Mouse (Mus musculus): Measurements from ENCODE around the gene Gm10277. TPM values are rescaled to one million over a fixed set of nuclear protein-coding genes. Genes with fewer than 3 reads are reported as not detected.

The Gm10277 gene
- 0.92 and 1.2 TPM in 2 replicates for polyA plus RNA-seq (2016; fragmentation: Nextera tagmentation; extraction: Ambion mirVana)

GRCm38 (mm10) chr11:77787707-77788106 is at the start of gene Gm10277:
TSS of gene Gm10277 (minus strand) at chr11:77787747.
- H3K27ac ChIP-seq: no peak within 1 kb of the TSS

DNA sequence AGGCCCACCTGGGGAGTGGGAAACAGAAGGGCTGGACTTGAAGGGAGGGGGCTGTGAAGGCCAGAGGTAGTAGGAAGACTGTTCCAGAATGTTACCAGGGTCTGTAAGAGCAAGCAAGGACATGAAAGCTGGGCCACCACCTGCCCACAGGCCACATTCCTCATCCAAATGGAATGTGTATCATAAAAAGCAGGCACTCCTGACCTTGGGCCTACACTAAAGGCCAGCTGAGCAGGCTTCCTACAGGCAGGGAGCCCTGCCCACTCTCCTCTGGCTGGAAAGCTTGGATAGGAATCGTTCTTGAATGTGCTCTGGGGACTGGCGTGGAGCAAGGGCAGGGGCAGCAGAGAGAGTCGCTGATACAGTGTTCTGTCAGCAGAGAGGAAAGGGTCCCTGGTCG is 49.2 kb upstream of the Gm10277 start:
- Histone ChIP-seq H3K9me3 (no peaks in the 10 kb centered on the region), H3K36me3 (replicated peaks) (peaks cover 52% of the 10 kb centered on the region), H3K27ac (peak overlapping the region; percentile 45), H3K4me1 (peaks cover 24% of the 10 kb centered on the region), H3K4me3 (no peak overlapping the region), H3K27me3 (ENCODE audit: poor library complexity, severe bottlenecking) (peaks cover 29% of the 10 kb centered on the region; the same call in 1 of the 2 replicates)
- no peak for DNase-seq (ENCODE audit: extremely low spot score, low spot score)
- WGBS: 71% methylated on average over 4 of the region's 4 CpGs

More at GRCm38 (mm10) chr11:77787707-77788106, at the start of gene Gm10277:
- no peaks in the 10 kb centered on the region for H3K9me3 ChIP-seq
- DNase-seq (ENCODE audit: extremely low spot score, low spot score): no peak
- H3K27me3 ChIP-seq (ENCODE audit: poor library complexity, severe bottlenecking): no peaks in the 10 kb centered on the region
- no peaks in the 10 kb centered on the region; the same call in 1 of the 2 replicates for H3K36me3 ChIP-seq (replicated peaks)
- H3K4me3 ChIP-seq: no peak within 1 kb of the TSS
- peaks cover 64% of the 10 kb centered on the region for H3K4me1 ChIP-seq
- 86% methylated on average over 5 of the region's 5 CpGs for WGBS

DNA sequence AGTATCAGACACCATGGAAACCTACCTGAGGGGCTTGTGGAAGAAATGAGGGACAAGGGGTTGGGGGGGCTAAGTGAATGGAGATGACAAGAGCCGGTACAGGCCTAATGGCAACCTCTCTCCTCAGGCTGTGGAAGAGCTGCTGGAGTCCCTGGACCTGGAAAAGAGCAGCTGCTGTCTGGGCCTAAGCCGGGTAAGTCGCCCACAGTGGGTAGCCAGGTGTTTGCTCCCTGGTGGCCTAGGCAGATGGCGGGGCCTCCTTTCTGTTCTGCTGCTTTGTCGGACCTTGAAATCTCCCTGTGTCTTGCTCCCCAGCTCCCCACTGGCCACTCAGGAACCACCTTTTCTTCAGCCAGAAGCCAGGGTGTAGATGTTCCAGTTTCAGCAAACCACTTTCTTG is 48.7 kb upstream of the Gm10277 start:
- H3K4me1 ChIP-seq: peaks cover 24% of the 10 kb centered on the region
- 69% methylated on average over 5 of the region's 5 CpGs for WGBS
- no peak overlapping the region for H3K4me3 ChIP-seq
- H3K27me3 ChIP-seq (ENCODE audit: poor library complexity, severe bottlenecking): peaks cover 25% of the 10 kb centered on the region; the same call in 1 of the 2 replicates
- no peaks in the 10 kb centered on the region for H3K9me3 ChIP-seq
- H3K27ac ChIP-seq: peak overlapping the region; percentile 45; the same call in 1 of the 2 replicates
- H3K36me3 ChIP-seq (replicated peaks): peaks cover 47% of the 10 kb centered on the region
- no peak for DNase-seq (ENCODE audit: extremely low spot score, low spot score)

GRCm38 (mm10) chr11:77835109-77835508 is 47.6 kb upstream of the Gm10277 start:
- H3K36me3 ChIP-seq (replicated peaks): peaks cover 40% of the 10 kb centered on the region
- no peak overlapping the region for H3K27ac ChIP-seq
- WGBS: 80% methylated on average over 3 of the region's 3 CpGs

DNA sequence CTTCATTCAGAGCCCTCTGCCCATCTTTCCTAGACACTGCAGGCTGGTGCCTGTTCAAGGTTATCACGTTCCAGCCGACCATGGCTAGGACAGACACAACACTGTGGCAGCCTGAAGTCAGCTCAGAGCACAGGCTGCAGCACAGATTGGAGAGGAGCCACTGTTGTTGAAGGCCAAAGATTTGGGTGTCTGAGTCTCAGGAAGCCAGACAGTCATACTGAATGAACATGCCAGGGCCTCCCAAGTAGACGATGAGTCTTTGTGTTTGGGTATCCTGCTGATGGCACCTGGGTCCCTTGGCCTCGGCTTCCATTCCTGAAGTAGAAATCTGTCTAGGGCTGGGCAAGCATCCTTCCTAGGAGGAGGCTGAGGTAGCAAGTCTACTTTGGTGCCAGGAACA is 45.0 kb upstream of the Gm10277 start:
- H3K4me3 ChIP-seq: no peak overlapping the region
- peaks cover 49% of the 10 kb centered on the region for H3K36me3 ChIP-seq (replicated peaks)
- DNase-seq (ENCODE audit: extremely low spot score, low spot score): no peak
- H3K27ac ChIP-seq: no peak overlapping the region
- 87% methylated on average over 4 of the region's 4 CpGs for WGBS
- no peaks in the 10 kb centered on the region for H3K9me3 ChIP-seq
- H3K4me1 ChIP-seq: peaks cover 33% of the 10 kb centered on the region
- peaks cover 46% of the 10 kb centered on the region for H3K27me3 ChIP-seq (ENCODE audit: poor library complexity, severe bottlenecking)

More at GRCm38 (mm10) chr11:77835109-77835508, 47.6 kb upstream of the Gm10277 start:
- H3K9me3 ChIP-seq: no peaks in the 10 kb centered on the region
- DNase-seq (ENCODE audit: extremely low spot score, low spot score): no peak
- no peak overlapping the region for H3K4me3 ChIP-seq
- H3K4me1 ChIP-seq: peaks cover 33% of the 10 kb centered on the region
- peaks cover 27% of the 10 kb centered on the region; the same call in 1 of the 2 replicates for H3K27me3 ChIP-seq (ENCODE audit: poor library complexity, severe bottlenecking)

GRCm38 (mm10) chr11:77830875-77831274 is 43.3 kb upstream of the Gm10277 start:
- peaks cover 54% of the 10 kb centered on the region for H3K27me3 ChIP-seq (ENCODE audit: poor library complexity, severe bottlenecking)
- peaks cover 37% of the 10 kb centered on the region for H3K4me1 ChIP-seq
- no peaks in the 10 kb centered on the region for H3K9me3 ChIP-seq
- DNase-seq (ENCODE audit: extremely low spot score, low spot score): no peak
- WGBS: 59% methylated on average over 7 of the region's 7 CpGs
- peaks cover 40% of the 10 kb centered on the region for H3K36me3 ChIP-seq (replicated peaks)
- no peak overlapping the region for H3K4me3 ChIP-seq
- H3K27ac ChIP-seq: peak overlapping the region; percentile 54

DNA sequence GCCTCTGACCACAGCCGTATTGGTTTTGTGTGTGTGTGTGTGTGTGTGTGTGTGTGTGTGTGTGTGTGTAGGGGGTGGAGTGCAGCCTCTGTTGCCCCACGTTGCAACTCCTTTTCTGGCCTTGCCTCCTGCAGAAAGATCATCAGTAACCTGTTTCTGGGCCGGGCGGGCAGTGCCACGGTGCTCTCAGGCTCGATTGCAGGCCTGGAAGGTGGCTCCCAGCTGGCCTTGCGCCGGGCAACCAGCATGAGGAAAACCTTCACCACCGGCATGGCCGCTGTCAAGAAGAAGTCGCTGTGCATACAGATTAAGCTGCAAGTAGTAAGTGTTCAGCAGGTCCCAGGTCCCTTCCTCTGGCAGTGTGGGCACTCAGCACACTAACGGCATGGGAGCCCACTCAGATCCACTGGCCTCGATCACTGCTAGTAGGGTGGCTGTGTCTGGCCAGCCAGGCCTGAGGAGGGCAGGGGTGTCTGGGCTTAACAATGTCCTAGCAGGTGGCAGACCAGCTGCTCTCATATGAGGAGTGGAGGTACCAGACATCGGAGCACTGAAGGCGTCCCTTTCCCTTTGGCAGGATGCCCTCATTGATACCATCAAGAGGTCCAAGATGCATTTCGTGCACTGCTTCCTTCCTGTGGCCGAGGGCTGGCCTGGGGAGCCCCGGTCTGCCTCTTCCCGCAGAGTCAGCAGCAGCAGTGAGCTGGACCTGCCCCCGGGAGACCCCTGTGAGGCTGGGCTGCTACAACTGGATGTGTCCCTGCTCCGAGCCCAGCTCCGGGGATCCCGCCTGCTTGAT is 41.7 kb upstream of the Gm10277 start:
- no peak for DNase-seq (ENCODE audit: extremely low spot score, low spot score)
- peaks cover 29% of the 10 kb centered on the region for H3K36me3 ChIP-seq (replicated peaks)
- H3K4me3 ChIP-seq: no peak overlapping the region
- H3K9me3 ChIP-seq: no peaks in the 10 kb centered on the region
- H3K4me1 ChIP-seq: peaks cover 39% of the 10 kb centered on the region
- peaks cover 70% of the 10 kb centered on the region for H3K27me3 ChIP-seq (ENCODE audit: poor library complexity, severe bottlenecking)
- 89% methylated on average over 23 of the region's 23 CpGs for WGBS
- peak overlapping the region; percentile 41; the same call in 1 of the 2 replicates for H3K27ac ChIP-seq

GRCm38 (mm10) chr11:77828163-77828562 is 40.6 kb upstream of the Gm10277 start:
- H3K36me3 ChIP-seq (replicated peaks): peaks cover 39% of the 10 kb centered on the region
- 87% methylated on average over 5 of the region's 5 CpGs for WGBS
- peaks cover 40% of the 10 kb centered on the region for H3K4me1 ChIP-seq
- no peaks in the 10 kb centered on the region for H3K9me3 ChIP-seq
- no peak overlapping the region for H3K27ac ChIP-seq
- peaks cover 81% of the 10 kb centered on the region for H3K27me3 ChIP-seq (ENCODE audit: poor library complexity, severe bottlenecking)
- no peak for DNase-seq (ENCODE audit: extremely low spot score, low spot score)
- no peak overlapping the region for H3K4me3 ChIP-seq

DNA sequence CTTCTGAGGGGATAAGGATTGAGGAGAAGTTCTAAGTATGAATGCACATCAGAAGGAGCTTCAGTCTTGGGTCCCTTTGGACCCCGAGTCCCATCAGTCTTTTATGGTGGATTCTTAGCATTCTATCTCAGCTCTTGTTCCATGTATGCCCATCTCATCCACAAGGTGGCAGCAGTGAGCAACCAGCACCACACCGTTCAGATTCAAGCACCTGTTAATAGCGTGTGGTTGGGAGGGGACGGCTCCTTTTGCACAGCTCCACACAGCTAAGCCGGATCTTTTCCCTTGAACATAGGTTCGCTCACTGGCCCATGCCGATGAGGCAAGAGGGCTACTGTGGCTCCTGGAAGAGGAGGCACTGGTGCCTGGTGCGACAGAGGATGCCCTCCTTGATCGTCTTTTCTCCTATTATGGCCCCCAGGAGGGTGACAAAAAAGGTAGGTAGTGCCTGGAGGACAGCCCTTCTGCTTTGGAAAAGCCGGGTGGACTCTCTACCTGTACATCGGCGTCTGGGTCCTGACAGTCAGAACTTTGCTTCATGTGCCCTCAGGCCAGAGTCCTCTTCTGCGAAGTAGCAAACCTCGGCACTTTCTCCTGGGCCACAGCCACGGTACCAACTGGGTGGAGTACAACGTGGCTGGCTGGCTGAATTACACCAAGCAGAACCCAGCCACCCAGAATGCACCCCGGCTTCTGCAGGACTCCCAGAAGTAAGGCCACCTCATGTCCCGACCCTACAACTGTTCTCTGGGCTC is 39.9 kb upstream of the Gm10277 start:
- 55% methylated on average over 18 of the region's 18 CpGs for WGBS
- peak; percentile 83 for DNase-seq (ENCODE audit: extremely low spot score, low spot score)
- H3K36me3 ChIP-seq (replicated peaks): peaks cover 33% of the 10 kb centered on the region
- H3K9me3 ChIP-seq: no peaks in the 10 kb centered on the region
- H3K4me3 ChIP-seq: no peak overlapping the region
- peaks cover 77% of the 10 kb centered on the region for H3K27me3 ChIP-seq (ENCODE audit: poor library complexity, severe bottlenecking)
- peaks cover 48% of the 10 kb centered on the region for H3K4me1 ChIP-seq
- 0 out of 2 replicates have a peak overlapping the region, but pooled peaks have one; percentile 41 for H3K27ac ChIP-seq

- Histone ChIP-seq H3K9me3 (no peaks in the 10 kb centered on the region), H3K36me3 (replicated peaks) (peaks cover 31% of the 10 kb centered on the region), H3K27ac (0 out of 2 replicates have a peak overlapping the region, but pooled peaks have one; percentile 9), H3K27me3 (ENCODE audit: poor library complexity, severe bottlenecking) (peaks cover 80% of the 10 kb centered on the region), H3K4me3 (no peak overlapping the region), H3K4me1 (peaks cover 54% of the 10 kb centered on the region)
- no peak for DNase-seq (ENCODE audit: extremely low spot score, low spot score)
- WGBS: 39% methylated on average over 3 of the region's 3 CpGs
These were observed 38.8 kb upstream of the Gm10277 start for GRCm38 (mm10) chr11:77826311-77826710.

- under 1% methylated on average over 5 of the region's 5 CpGs for WGBS
- H3K4me1 ChIP-seq: peaks cover 50% of the 10 kb centered on the region
- H3K4me3 ChIP-seq: no peak overlapping the region
- H3K9me3 ChIP-seq: no peaks in the 10 kb centered on the region
- H3K27ac ChIP-seq: 0 out of 2 replicates have a peak overlapping the region, but pooled peaks have one; percentile 9
- H3K27me3 ChIP-seq (ENCODE audit: poor library complexity, severe bottlenecking): peaks cover 80% of the 10 kb centered on the region
- DNase-seq (ENCODE audit: extremely low spot score, low spot score): peak; percentile 55
- peaks cover 36% of the 10 kb centered on the region for H3K36me3 ChIP-seq (replicated peaks)
These were observed 38.3 kb upstream of the Gm10277 start for GRCm38 (mm10) chr11:77825853-77826252.

DNA sequence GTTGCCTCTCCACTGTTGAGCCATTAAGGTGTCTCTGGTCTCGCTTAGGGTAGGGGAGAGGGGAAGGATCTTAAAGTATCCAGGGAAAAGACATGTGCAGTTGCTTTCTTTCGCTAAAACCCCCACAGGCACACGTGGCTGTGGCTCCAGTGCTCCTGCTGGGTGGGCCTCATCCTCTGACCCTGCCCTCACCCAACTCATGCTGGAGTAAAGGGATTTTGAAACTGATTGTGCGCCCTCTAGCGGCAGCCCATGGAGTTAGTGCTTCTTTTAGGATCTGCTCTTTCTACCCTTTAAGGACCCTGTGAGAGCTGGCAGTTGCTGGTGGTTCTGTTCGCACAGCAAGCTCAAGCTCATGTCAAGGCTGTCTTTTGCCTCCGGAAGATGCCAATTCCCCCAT is 35.2 kb upstream of the Gm10277 start:
- no peaks in the 10 kb centered on the region for H3K9me3 ChIP-seq
- no peak overlapping the region for H3K27ac ChIP-seq
- DNase-seq (ENCODE audit: extremely low spot score, low spot score): peak; percentile 83
- peaks cover 54% of the 10 kb centered on the region for H3K27me3 ChIP-seq (ENCODE audit: poor library complexity, severe bottlenecking)
- H3K4me1 ChIP-seq: peaks cover 32% of the 10 kb centered on the region
- no peak overlapping the region for H3K4me3 ChIP-seq
- peaks cover 43% of the 10 kb centered on the region for H3K36me3 ChIP-seq (replicated peaks)
- 19% methylated on average over 7 of the region's 7 CpGs for WGBS

All from forebrain, embryonic 10.5 days (tissue).